Mouse (Mus musculus): ENCODE results near the gene Pcif1. TPM values are rescaled to one million over a fixed set of nuclear protein-coding genes. Genes with fewer than 3 reads are reported as not detected.
"Not testable (repeated sequence)": the region's sequence is repeated elsewhere in the genome, so short reads cannot be mapped to it uniquely, and the experiment has no call there.

Pcif1 gene
- polyA plus RNA-seq, 1 experiment from 2014 or later: 75.3 TPM

DNA sequence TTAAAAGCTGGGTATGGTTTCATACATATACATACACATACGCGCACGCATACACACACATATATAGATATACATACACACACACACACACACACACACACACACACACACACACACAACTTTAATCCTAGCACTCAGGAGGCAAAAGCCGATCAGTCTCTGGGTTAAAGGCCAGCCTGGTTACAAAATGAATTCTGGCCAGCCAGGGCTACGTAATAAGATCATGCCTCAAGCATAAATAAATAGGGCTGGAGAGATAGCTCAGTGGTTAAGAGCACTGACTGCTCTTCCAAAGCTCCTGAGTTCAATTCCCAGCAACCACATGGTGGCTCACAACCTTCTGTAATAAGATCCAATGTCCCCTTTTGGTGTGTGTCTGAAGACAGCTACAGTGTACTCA, 23.5 kb upstream of the Pcif1 start:
- H3K9me3 ChIP-seq (ENCODE audit: control insufficient read depth, low read length); H3K27ac ChIP-seq (ENCODE audit: low read length); ATAC-seq (ENCODE audit: low read depth); H3K9ac ChIP-seq (ENCODE audit: low read length); H3K36me3 ChIP-seq (ENCODE audit: control insufficient read depth, insufficient read depth, low read length); H3K27me3 ChIP-seq (ENCODE audit: control insufficient read depth, insufficient read depth, low read depth, low read length): not testable (repeated sequence)
- Histone ChIP-seq H3K4me1 (replicated peaks; ENCODE audit: control insufficient read depth, insufficient read depth, low read length) (peaks cover 30% of the 10 kb centered on the region), H3K4me2 (ENCODE audit: low read depth, low read length) (peak overlapping the region; percentile 72; the same call in 1 of the 2 replicates), H3K4me3 (ENCODE audit: low read length) (peak overlapping the region; percentile 64; the same call in 1 of the 2 replicates)
- WGBS: 74% methylated on average over 5 of the region's 5 CpGs

GRCm38 (mm10) chr2:164856309-164857100, 22.6 kb upstream of the Pcif1 start:
- peak overlapping the region; percentile 70 for H3K9ac ChIP-seq (ENCODE audit: low read length)
- H3K27me3 ChIP-seq (ENCODE audit: control insufficient read depth, insufficient read depth, low read depth, low read length): no peaks in the 10 kb centered on the region
- H3K4me1 ChIP-seq (replicated peaks; ENCODE audit: control insufficient read depth, insufficient read depth, low read length): peaks cover 39% of the 10 kb centered on the region
- peaks cover 4% of the 10 kb centered on the region; the same call in 1 of the 2 replicates for H3K36me3 ChIP-seq (ENCODE audit: control insufficient read depth, insufficient read depth, low read length)
- no peaks in the 10 kb centered on the region for H3K9me3 ChIP-seq (ENCODE audit: control insufficient read depth, low read length)
- peak; percentile 8; the same call in 1 of the 2 replicates for ATAC-seq (ENCODE audit: low read depth)
- H3K27ac ChIP-seq (ENCODE audit: low read length): peak overlapping the region; percentile 28; the same call in 1 of the 2 replicates
- WGBS: under 1% methylated on average over 42 of the region's 42 CpGs
- H3K4me3 ChIP-seq (ENCODE audit: low read length): peak overlapping the region; percentile 64
- H3K4me2 ChIP-seq (ENCODE audit: low read depth, low read length): peak overlapping the region; percentile 72

DNA sequence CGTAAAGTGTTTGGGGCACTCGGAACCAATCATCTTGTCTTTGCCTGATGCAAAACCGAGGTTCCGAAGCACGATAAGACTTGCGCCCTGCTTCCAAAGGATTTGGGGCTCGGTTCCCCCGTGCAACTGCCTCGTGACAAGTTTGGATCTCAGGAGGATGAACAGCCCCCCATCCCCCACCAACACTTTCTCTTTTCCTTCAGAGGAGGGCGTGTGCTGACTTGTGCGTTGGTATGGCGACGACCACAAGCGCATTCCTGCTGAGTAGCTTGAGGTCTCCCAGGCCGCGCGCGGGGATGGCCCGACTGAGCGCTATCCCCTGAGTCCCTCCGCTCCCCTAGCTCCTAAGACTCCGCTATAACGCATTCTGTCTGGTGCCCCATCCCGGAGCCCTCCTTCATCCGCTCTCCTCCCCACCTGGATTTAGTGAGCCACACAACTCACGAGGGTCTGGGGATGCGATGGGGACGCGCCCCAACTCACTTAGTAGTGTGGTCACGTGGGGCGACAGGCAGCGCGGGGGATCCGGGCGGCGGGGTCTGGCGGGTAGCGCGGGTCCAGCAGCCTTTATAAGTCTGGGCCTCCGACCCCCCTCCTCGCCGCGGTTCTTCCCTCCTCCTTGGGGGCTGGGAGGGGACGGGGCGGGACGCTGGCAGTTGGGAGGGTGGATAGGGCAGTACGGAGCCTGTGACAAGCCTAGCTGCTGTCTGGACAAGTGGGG, 21.8 kb upstream of the Pcif1 start, which contains the start of gene Pltp:
Pltp (minus strand) TSS at position 611 of the 721 bp plus-strand sequence.
- peak within 1 kb of the TSS; percentile 49 for H3K27ac ChIP-seq (ENCODE audit: low read length)

GRCm38 (mm10) chr2:164857842-164858553, 21.1 kb upstream of the Pcif1 start:
- H3K27ac ChIP-seq (ENCODE audit: low read length): peak overlapping the region; percentile 49
- no peaks in the 10 kb centered on the region for H3K9me3 ChIP-seq (ENCODE audit: control insufficient read depth, low read length)
- H3K4me3 ChIP-seq (ENCODE audit: low read length): peak overlapping the region; percentile 64
- H3K4me1 ChIP-seq (replicated peaks; ENCODE audit: control insufficient read depth, insufficient read depth, low read length): peaks cover 53% of the 10 kb centered on the region
- no peak; the same call in 1 of the 2 replicates for ATAC-seq (ENCODE audit: low read depth)
- 9% methylated on average over 19 of the region's 19 CpGs for WGBS
- H3K27me3 ChIP-seq (ENCODE audit: control insufficient read depth, insufficient read depth, low read depth, low read length): no peaks in the 10 kb centered on the region
- H3K9ac ChIP-seq (ENCODE audit: low read length): peak overlapping the region; percentile 70
- H3K4me2 ChIP-seq (ENCODE audit: low read depth, low read length): peak overlapping the region; percentile 72
- no peaks in the 10 kb centered on the region for H3K36me3 ChIP-seq (ENCODE audit: control insufficient read depth, insufficient read depth, low read length)

More for the DNA sequence above, 21.8 kb upstream of the Pcif1 start, which contains the start of gene Pltp:
- Histone ChIP-seq H3K9ac (ENCODE audit: low read length) (peak within 1 kb of the TSS; percentile 70), H3K27me3 (ENCODE audit: control insufficient read depth, insufficient read depth, low read depth, low read length) (no peaks in the 10 kb centered on the region), H3K4me3 (ENCODE audit: low read length) (peak within 1 kb of the TSS; percentile 64), H3K9me3 (ENCODE audit: control insufficient read depth, low read length) (no peaks in the 10 kb centered on the region), H3K4me2 (ENCODE audit: low read depth, low read length) (peak within 1 kb of the TSS; percentile 72), H3K36me3 (ENCODE audit: control insufficient read depth, insufficient read depth, low read length) (no peaks in the 10 kb centered on the region), H3K4me1 (replicated peaks; ENCODE audit: control insufficient read depth, insufficient read depth, low read length) (peaks cover 46% of the 10 kb centered on the region)
- ATAC-seq (ENCODE audit: low read depth): peak; percentile 78
- under 1% methylated on average over 47 of the region's 47 CpGs for WGBS

- H3K4me1 ChIP-seq (replicated peaks; ENCODE audit: control insufficient read depth, insufficient read depth, low read length): peaks cover 53% of the 10 kb centered on the region
- H3K4me3 ChIP-seq (ENCODE audit: low read length): no peak overlapping the region
- no peaks in the 10 kb centered on the region for H3K9me3 ChIP-seq (ENCODE audit: control insufficient read depth, low read length)
- no peak for ATAC-seq (ENCODE audit: low read depth)
- no peak overlapping the region for H3K4me2 ChIP-seq (ENCODE audit: low read depth, low read length)
- H3K9ac ChIP-seq (ENCODE audit: low read length): no peak overlapping the region
- H3K27ac ChIP-seq (ENCODE audit: low read length): no peak overlapping the region
- H3K36me3 ChIP-seq (ENCODE audit: control insufficient read depth, insufficient read depth, low read length): no peaks in the 10 kb centered on the region
- 53% methylated on average over 2 of the region's 2 CpGs for WGBS
- H3K27me3 ChIP-seq (ENCODE audit: control insufficient read depth, insufficient read depth, low read depth, low read length): no peaks in the 10 kb centered on the region
Measured at GRCm38 (mm10) chr2:164859155-164859554, 19.9 kb upstream of the Pcif1 start.

GRCm38 (mm10) chr2:164859640-164860432, 19.3 kb upstream of the Pcif1 start:
- Histone ChIP-seq H3K9me3 (ENCODE audit: control insufficient read depth, low read length) (no peaks in the 10 kb centered on the region), H3K9ac (ENCODE audit: low read length) (no peak overlapping the region), H3K27me3 (ENCODE audit: control insufficient read depth, insufficient read depth, low read depth, low read length) (no peaks in the 10 kb centered on the region), H3K4me3 (ENCODE audit: low read length) (no peak overlapping the region), H3K27ac (ENCODE audit: low read length) (no peak overlapping the region), H3K4me2 (ENCODE audit: low read depth, low read length) (no peak overlapping the region), H3K36me3 (ENCODE audit: control insufficient read depth, insufficient read depth, low read length) (no peaks in the 10 kb centered on the region), H3K4me1 (replicated peaks; ENCODE audit: control insufficient read depth, insufficient read depth, low read length) (peaks cover 50% of the 10 kb centered on the region)
- WGBS: 66% methylated on average over 9 of the region's 9 CpGs
- no peak for ATAC-seq (ENCODE audit: low read depth)

DNA sequence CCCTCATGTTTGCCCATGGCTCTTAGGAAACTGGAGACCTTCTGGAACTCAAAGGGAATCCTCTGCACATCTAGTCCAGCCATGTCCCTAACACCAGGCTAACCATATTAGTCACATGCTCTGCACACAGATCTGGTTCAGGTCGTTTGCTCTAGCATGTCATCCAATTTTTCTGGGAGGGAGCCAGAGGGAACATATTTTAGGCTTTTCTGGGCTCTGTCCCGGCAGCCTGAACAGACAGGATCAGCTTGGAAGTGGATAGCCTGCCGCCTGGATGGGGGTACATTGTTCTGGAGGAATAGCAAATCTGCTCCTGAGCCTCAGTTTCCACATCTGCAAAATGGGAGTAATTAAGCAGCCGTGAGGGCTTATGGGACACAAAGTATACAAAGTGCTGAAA, 18.0 kb upstream of the Pcif1 start:
- Histone ChIP-seq H3K27ac (ENCODE audit: low read length) (peak overlapping the region; percentile 97), H3K36me3 (ENCODE audit: control insufficient read depth, insufficient read depth, low read length) (no peaks in the 10 kb centered on the region), H3K27me3 (ENCODE audit: control insufficient read depth, insufficient read depth, low read depth, low read length) (no peaks in the 10 kb centered on the region), H3K4me2 (ENCODE audit: low read depth, low read length) (no peak overlapping the region), H3K9me3 (ENCODE audit: control insufficient read depth, low read length) (no peaks in the 10 kb centered on the region), H3K4me1 (replicated peaks; ENCODE audit: control insufficient read depth, insufficient read depth, low read length) (peaks cover 46% of the 10 kb centered on the region), H3K4me3 (ENCODE audit: low read length) (no peak overlapping the region), H3K9ac (ENCODE audit: low read length) (no peak overlapping the region)
- WGBS: 41% methylated on average over 4 of the region's 4 CpGs
- ATAC-seq (ENCODE audit: low read depth): no peak

DNA sequence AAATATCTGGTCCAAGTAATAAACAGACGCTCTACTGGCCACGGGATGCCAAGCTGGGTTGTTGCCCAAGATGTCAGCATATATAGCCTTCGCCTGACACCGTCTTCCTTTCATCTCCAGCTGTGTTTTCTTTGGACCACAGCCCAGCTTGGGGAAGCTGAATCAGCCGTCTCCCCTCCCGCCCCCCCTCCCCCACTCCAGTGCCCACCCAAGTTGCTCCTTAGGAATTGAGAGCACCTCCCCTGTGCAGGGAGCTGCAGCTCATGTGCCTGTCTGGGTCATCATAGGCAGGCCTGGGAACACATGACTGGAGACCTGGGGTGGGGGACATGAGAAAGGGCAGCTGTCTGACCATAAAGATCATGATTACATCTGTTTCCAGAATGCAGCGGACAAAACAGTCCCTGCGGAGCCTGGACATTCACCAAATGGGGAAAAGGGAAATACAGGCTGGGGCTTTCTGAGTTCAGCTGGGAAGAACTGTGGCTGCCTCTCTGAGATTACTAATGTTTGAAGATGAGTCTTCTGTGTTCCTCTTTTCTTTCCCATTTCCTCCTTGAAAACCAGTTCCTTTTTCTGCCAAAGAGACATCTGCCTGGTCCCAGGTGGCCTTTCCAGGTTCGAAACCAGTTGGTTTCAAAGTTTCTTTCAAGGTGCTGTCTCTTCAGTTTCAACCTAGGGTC, 16.8 kb upstream of the Pcif1 start:
- Histone ChIP-seq H3K9me3 (ENCODE audit: control insufficient read depth, low read length) (no peaks in the 10 kb centered on the region), H3K36me3 (ENCODE audit: control insufficient read depth, insufficient read depth, low read length) (no peaks in the 10 kb centered on the region), H3K27me3 (ENCODE audit: control insufficient read depth, insufficient read depth, low read depth, low read length) (no peaks in the 10 kb centered on the region), H3K4me3 (ENCODE audit: low read length) (no peak overlapping the region), H3K27ac (ENCODE audit: low read length) (peak overlapping the region; percentile 97), H3K4me2 (ENCODE audit: low read depth, low read length) (peak overlapping the region; percentile 27; the same call in 1 of the 2 replicates), H3K9ac (ENCODE audit: low read length) (no peak overlapping the region), H3K4me1 (replicated peaks; ENCODE audit: control insufficient read depth, insufficient read depth, low read length) (peaks cover 43% of the 10 kb centered on the region)
- ATAC-seq (ENCODE audit: low read depth): peak; percentile 86
- 18% methylated on average over 8 of the region's 9 CpGs for WGBS

All from lung, embryonic 16.5 days (tissue).